Mouse (Mus musculus) ES-CJ7 (cell line): ENCODE measurements around the gene Gm45021.

Experiments used
- DNase-seq: peaks from one replicate; pipeline ENCODE4 v3.0.0; 2011; ENCODE audit warnings: low read depth, low spot score

Gm45021 gene

DNA sequence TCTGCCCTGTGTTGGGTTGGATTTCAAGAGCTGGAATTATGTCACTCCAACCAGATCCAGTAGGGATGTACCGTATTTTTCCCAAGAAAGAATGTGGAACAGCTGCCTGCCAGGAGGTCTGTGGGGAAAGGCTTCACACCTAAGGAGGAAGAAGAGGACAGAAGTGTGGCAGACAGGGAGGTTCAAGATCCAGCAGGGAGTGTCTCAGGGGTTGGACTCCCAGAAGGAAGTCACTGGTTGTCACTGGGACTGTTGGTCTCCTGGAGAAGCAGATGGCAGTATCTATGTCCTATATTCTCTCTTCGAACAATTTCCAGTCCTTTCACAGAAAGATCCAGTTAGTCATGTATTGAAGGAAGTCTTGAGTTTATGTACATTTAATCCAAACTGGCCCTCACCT is 58.2 kb downstream of the Gm45021 start:
- no peak for DNase-seq

DNA sequence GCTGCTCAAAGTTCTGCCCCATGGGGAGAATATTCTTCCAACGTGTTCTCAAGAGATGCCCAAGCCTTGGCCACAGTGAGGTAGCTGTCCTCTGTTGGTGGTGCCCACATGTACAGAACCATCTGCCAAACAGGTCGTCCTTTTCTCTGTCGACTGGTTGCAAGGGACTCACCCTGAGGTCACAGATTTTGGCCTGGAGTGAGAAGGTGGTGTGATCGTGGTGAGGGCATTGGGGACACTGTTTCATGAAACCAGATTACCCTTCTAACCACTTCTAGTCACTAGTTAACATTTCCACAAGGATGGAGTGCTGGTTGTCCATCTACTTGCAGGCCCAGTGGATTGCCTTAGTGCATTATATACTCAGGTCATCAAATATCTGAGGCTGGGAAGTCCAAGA is 59.4 kb downstream of the Gm45021 start:
- no peak for DNase-seq

DNA sequence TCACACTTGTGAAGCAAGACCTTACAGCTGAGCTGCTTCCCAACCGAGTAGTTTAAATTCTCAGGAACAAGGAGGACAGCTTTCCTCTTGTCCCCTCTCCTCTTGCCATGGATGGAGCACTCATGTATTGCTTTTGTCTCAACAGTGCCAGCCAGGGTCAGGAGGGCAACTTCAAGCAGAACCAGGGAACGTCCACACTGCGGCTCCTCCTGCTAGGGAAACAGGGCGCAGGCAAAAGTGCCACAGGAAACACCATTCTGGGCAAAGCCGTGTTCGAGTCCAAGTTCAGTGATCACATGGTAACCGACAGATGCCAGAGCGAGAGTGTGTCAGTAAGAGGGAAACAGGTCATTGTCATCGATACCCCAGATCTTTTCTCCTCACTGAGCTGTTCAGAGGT is 60.6 kb downstream of the Gm45021 start:
- no peak for DNase-seq

DNA sequence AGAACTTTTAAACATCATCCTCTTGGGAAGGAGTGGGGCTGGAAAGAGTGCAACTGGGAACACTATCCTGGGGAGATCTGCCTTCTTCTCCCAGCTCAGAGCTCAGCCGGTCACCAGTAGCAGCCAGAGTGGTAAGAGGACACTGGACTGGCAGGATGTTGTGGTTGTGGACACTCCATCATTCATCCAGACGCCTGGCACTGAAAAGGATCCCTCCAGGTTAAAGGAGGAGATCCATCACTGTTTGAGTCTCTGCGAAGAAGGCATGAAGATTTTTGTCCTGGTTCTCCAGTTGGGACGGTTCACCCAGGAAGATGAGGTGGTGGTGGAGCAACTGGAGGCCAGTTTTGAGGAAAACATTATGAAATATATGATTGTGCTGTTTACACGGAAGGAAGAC is 69.3 kb downstream of the Gm45021 start:
- DNase-seq = no peak
